Mouse (Mus musculus) lung, postnatal 0 days (tissue): ENCODE measurements at regions not wholly inside any gene's neighbourhood (a gene's known extent, or its start where the extent isn't known, plus 50 kb on each side); places are given as distances from the start of the nearest gene placed in this dataset.

Source experiments
- CTCF ChIP-seq: IDR thresholded peaks from 2 replicates; pipeline ENCODE4 v1.5.1; 2016; ENCODE audit warnings: antibody characterized with exemption, mild to moderate bottlenecking
- EP300 ChIP-seq: IDR thresholded peaks from 2 replicates; pipeline ENCODE4 v1.6.1; 2016; ENCODE audit warnings: antibody characterized with exemption, mild to moderate bottlenecking, control low read depth

DNA sequence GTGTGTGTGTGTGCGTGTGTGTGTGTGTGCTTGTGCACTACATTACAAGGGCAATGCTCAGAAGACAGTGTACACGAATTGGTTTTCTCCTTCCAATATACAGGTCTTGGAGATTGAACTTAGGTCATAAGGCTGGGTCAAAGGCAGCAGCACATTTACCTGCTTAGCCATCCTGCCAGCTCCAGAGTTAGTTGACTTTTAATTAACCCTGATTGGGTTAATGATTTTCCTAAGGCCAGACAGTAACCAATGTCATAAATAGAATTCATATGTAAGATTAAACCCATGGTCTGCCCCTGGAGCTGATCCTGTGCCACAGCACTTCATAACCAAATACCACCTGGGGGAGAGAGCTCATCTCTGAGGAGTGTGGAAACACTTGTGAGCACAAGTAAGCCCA, 81.3 kb upstream of the Cenpw start:
- TF ChIP-seq EP300 (no peak), CTCF (no peak)
